Mouse (Mus musculus) layer of hippocampus, postnatal 14 days (tissue): ENCODE results near the gene Adamts14. TPM values are rescaled to one million over a fixed set of nuclear protein-coding genes. Genes with fewer than 3 reads are reported as not detected.
A peak's percentile ranks its signal among the peaks of the same experiment; 100 is the strongest.

Source experiments
- DNase-seq, 2 experiments: peaks; one replicate each; pipeline ENCODE4 v3.0.0; 2021 to 2022; ENCODE audit warnings: low spot score in 2 of 2, mixed read lengths in 1 of 2
- total RNA-seq, 2 experiments: library from RNA; stranded (reverse); gene quantifications; 2 replicates each; pipeline ENCODE4 v1.2.3; 2021

Adamts14 gene
- total RNA-seq, 2 experiments from 2014 or later: 1.6 to 1.7 TPM

- DNase-seq: no peak
Measured at GRCm38 (mm10) chr10:61235677-61236267, 37.5 kb downstream of the Adamts14 start.

- no peak for DNase-seq
Measured at GRCm38 (mm10) chr10:61234319-61234718, 38.9 kb downstream of the Adamts14 start.

GRCm38 (mm10) chr10:61232858-61233567 is 40.2 kb downstream of the Adamts14 start:
- peak in 1 of 2 experiments; percentile 37 for DNase-seq

- DNase-seq: no peak
Measured at GRCm38 (mm10) chr10:61231756-61232155, 41.5 kb downstream of the Adamts14 start.

- no peak for DNase-seq
Measured at GRCm38 (mm10) chr10:61226784-61227396, 46.3 kb downstream of the Adamts14 start.

GRCm38 (mm10) chr10:61225694-61226093 is 47.5 kb downstream of the Adamts14 start:
- no peak for DNase-seq

- DNase-seq: no peak
Measured at GRCm38 (mm10) chr10:61219318-61219717, 53.9 kb downstream of the Adamts14 start.

- DNase-seq: no peak
Measured at GRCm38 (mm10) chr10:61216163-61216562, 57.1 kb downstream of the Adamts14 start.

GRCm38 (mm10) chr10:61215658-61216057 is 57.6 kb downstream of the Adamts14 start:
- DNase-seq: no peak

- no peak for DNase-seq
Measured at GRCm38 (mm10) chr10:61212817-61213216, 60.4 kb downstream of the Adamts14 start.

GRCm38 (mm10) chr10:61211743-61212142 is 61.5 kb downstream of the Adamts14 start:
- peak; percentile 47 to 50 for DNase-seq

GRCm38 (mm10) chr10:61211105-61211504 is 62.1 kb downstream of the Adamts14 start:
- DNase-seq: no peak

- no peak for DNase-seq
Measured at GRCm38 (mm10) chr10:61208114-61208684, 65.0 kb downstream of the Adamts14 start.

GRCm38 (mm10) chr10:61203930-61204329 is 69.3 kb downstream of the Adamts14 start:
- no peak for DNase-seq

- DNase-seq: no peak
Measured at GRCm38 (mm10) chr10:61201596-61202318, 71.5 kb downstream of the Adamts14 start.

- DNase-seq: no peak
Measured at GRCm38 (mm10) chr10:61200998-61201397, 72.2 kb downstream of the Adamts14 start.

- DNase-seq: no peak
Measured at GRCm38 (mm10) chr10:61200232-61200820, 72.9 kb downstream of the Adamts14 start.

GRCm38 (mm10) chr10:61199566-61200213 is 73.5 kb downstream of the Adamts14 start:
- DNase-seq: peak; percentile 77 to 78

- no peak for DNase-seq
Measured at GRCm38 (mm10) chr10:61195718-61196291, 77.4 kb downstream of the Adamts14 start.

- DNase-seq: no peak
Measured at GRCm38 (mm10) chr10:61195216-61195615, 78.0 kb downstream of the Adamts14 start.
